Mouse (Mus musculus): ENCODE measurements around the gene Tbc1d2.

- TF ChIP-seq CTCF (IDR thresholded peaks at IDR 0.05) (no peak), EP300 (IDR thresholded peaks at IDR 0.05) (no peak)
Measured at GRCm38 (mm10) chr4:46658946-46659345, 8.9 kb upstream of the Tbc1d2 start.

Measured in lung, postnatal 0 days (tissue).